Mouse (Mus musculus): ENCODE measurements around the gene Slc4a2. TPM values are rescaled to one million over a fixed set of nuclear protein-coding genes. Genes with fewer than 3 reads are reported as not detected.

The Slc4a2 gene
- polyA plus RNA-seq, 1 experiment from 2014 or later, result 32.8 TPM

DNA sequence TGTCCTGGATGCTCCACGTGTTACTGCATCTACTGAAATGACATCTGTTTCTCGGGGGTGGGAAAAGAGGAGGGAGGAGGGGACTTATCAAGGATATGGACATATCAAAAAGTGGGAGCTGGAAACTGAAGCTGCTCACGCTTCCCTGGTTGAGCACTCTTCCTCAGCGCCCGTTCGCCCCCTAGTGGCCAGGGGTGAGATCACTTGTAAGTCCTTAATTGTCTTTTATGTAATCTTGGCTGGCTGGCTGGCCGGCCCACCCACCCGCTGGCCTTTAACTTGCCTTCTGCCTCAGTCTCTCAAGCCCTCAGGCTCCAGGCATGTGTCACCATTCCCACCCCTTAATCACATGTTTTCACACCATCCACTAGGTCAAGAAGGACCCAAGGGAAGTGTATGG lies 62.5 kb downstream of the Slc4a2 start:
- 0 out of 2 replicates have a peak overlapping the region, but pooled peaks have one; percentile 46 for H3K4me3 ChIP-seq
- H3K36me3 ChIP-seq (replicated peaks), result peaks cover 89% of the 10 kb centered on the region
- H3K27me3 ChIP-seq (ENCODE audit: poor library complexity, severe bottlenecking), result peaks cover 56% of the 10 kb centered on the region
- DNase-seq (ENCODE audit: extremely low spot score, low spot score), result peak; percentile 88
- H3K9me3 ChIP-seq, result no peaks in the 10 kb centered on the region
- WGBS, result 1% methylated on average over 8 of the region's 8 CpGs
- H3K4me1 ChIP-seq, result peaks cover 69% of the 10 kb centered on the region
- no peak overlapping the region for H3K27ac ChIP-seq

GRCm38 (mm10) chr5:24486738-24487137 lies 63.1 kb downstream of the Slc4a2 start:
- Histone ChIP-seq H3K9me3 (no peaks in the 10 kb centered on the region), H3K27ac (no peak overlapping the region), H3K27me3 (ENCODE audit: poor library complexity, severe bottlenecking) (peaks cover 50% of the 10 kb centered on the region), H3K36me3 (replicated peaks) (peaks cover 89% of the 10 kb centered on the region), H3K4me3 (no peak overlapping the region), H3K4me1 (peaks cover 62% of the 10 kb centered on the region)
- DNase-seq (ENCODE audit: extremely low spot score, low spot score), result no peak
- 88% methylated on average over 5 of the region's 5 CpGs for WGBS

GRCm38 (mm10) chr5:24490413-24490920 lies 66.8 kb downstream of the Slc4a2 start:
- H3K27ac ChIP-seq, result no peak overlapping the region
- H3K36me3 ChIP-seq (replicated peaks), result peaks cover 93% of the 10 kb centered on the region
- no peaks in the 10 kb centered on the region for H3K9me3 ChIP-seq
- H3K4me3 ChIP-seq, result no peak overlapping the region
- H3K27me3 ChIP-seq (ENCODE audit: poor library complexity, severe bottlenecking), result peaks cover 24% of the 10 kb centered on the region
- DNase-seq (ENCODE audit: extremely low spot score, low spot score), result no peak
- H3K4me1 ChIP-seq, result peaks cover 25% of the 10 kb centered on the region
- 78% methylated on average over 14 of the region's 14 CpGs for WGBS

Other genes starting within 250 kb of the Slc4a2 start
- 17.8 and 21.3 TPM in 2 replicates for gene Kcnh2, start 72.2 kb upstream of the Slc4a2 start, polyA plus RNA-seq (2016; fragmentation: Nextera tagmentation; extraction: Ambion mirVana)
- gene Nos3, start 59.0 kb upstream of the Slc4a2 start, polyA plus RNA-seq (2016; fragmentation: Nextera tagmentation; extraction: Ambion mirVana), result 7.6 and 8.1 TPM in 2 replicates
- 0.99 and 1.3 TPM in 2 replicates for gene Atg9b, start 31.7 kb upstream of the Slc4a2 start, polyA plus RNA-seq (2016; fragmentation: Nextera tagmentation; extraction: Ambion mirVana)
- 57.1 and 61.8 TPM in 2 replicates for gene Abcb8, start 30.2 kb upstream of the Slc4a2 start, polyA plus RNA-seq (2016; fragmentation: Nextera tagmentation; extraction: Ambion mirVana)
- gene Asic3, start 10.4 kb upstream of the Slc4a2 start, polyA plus RNA-seq (2016; fragmentation: Nextera tagmentation; extraction: Ambion mirVana), result 0.20 TPM in 1 of 2 replicates, not detected in the other
- gene Cdk5, start 307 bp upstream of the Slc4a2 start, polyA plus RNA-seq (2016; fragmentation: Nextera tagmentation; extraction: Ambion mirVana), result 42.7 and 48.9 TPM in 2 replicates
- 106 and 108 TPM in 2 replicates for gene Fastk, start 21.4 kb downstream of the Slc4a2 start, polyA plus RNA-seq (2016; fragmentation: Nextera tagmentation; extraction: Ambion mirVana)
- 28.4 and 31.8 TPM in 2 replicates for gene Tmub1, start 24.0 kb downstream of the Slc4a2 start, polyA plus RNA-seq (2016; fragmentation: Nextera tagmentation; extraction: Ambion mirVana)
- gene Agap3, start 28.3 kb downstream of the Slc4a2 start, polyA plus RNA-seq (2016; fragmentation: Nextera tagmentation; extraction: Ambion mirVana), result 24.1 and 29.0 TPM in 2 replicates
- gene Gbx1, start 103.4 kb downstream of the Slc4a2 start, polyA plus RNA-seq (2016; fragmentation: Nextera tagmentation; extraction: Ambion mirVana), result 0.09 and 0.21 TPM in 2 replicates
- 0.09 and 0.15 TPM in 2 replicates for gene Asb10, start 117.1 kb downstream of the Slc4a2 start, polyA plus RNA-seq (2016; fragmentation: Nextera tagmentation; extraction: Ambion mirVana)
- 0.06 TPM in 1 of 2 replicates, not detected in the other for gene 4931409K22Rik, start 133.0 kb downstream of the Slc4a2 start, polyA plus RNA-seq (2016; fragmentation: Nextera tagmentation; extraction: Ambion mirVana)
- gene Abcf2, start 153.6 kb downstream of the Slc4a2 start, polyA plus RNA-seq (2016; fragmentation: Nextera tagmentation; extraction: Ambion mirVana), result 193 and 197 TPM in 2 replicates
- 15.1 and 16.0 TPM in 2 replicates for gene Chpf2, start 162.9 kb downstream of the Slc4a2 start, polyA plus RNA-seq (2016; fragmentation: Nextera tagmentation; extraction: Ambion mirVana)
- gene Smarcd3, start 200.6 kb downstream of the Slc4a2 start, polyA plus RNA-seq (2016; fragmentation: Nextera tagmentation; extraction: Ambion mirVana), result 34.7 and 39.7 TPM in 2 replicates